Mouse (Mus musculus): ENCODE results near the gene Slc7a15. TPM values are rescaled to one million over a fixed set of nuclear protein-coding genes. Genes with fewer than 3 reads are reported as not detected.
"Not testable (repeated sequence)": the region's sequence is repeated elsewhere in the genome, so short reads cannot be mapped to it uniquely, and the experiment has no call there.

The Slc7a15 gene
- polyA plus RNA-seq, 1 experiment from 2014 or later = not detected

GRCm38 (mm10) chr12:8629537-8629936 lies 30.7 kb upstream of the Slc7a15 start:
- Histone ChIP-seq H3K9ac (no peak overlapping the region), H3K4me2 (no peak overlapping the region), H3K9me3 (replicated peaks) (no peaks in the 10 kb centered on the region), H3K36me3 (no peaks in the 10 kb centered on the region), H3K27ac (no peak overlapping the region), H3K27me3 (no peaks in the 10 kb centered on the region), H3K4me1 (replicated peaks) (no peaks in the 10 kb centered on the region), H3K4me3 (no peak overlapping the region)
- no peak for ATAC-seq (replicated peaks; ENCODE audit: insufficient number of reproducible peaks, insufficient read depth, low FRiP score, low read depth)
- 95% methylated on average over 6 of the region's 6 CpGs for WGBS

DNA sequence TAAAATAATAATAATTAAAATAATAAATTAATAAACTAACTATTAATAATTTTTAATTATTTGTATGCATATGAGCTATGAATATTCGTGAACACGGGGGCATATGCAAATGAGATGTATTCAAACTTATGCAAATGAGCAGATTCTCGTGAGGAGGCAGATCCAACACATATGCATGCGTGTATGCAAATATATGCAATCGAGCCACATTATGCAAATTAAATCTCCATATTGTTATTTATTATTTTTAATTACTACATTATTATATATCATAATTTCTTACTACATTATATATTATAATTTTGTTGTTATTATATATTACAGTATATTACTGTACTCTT lies 21.8 kb upstream of the Slc7a15 start:
- Histone ChIP-seq H3K27me3 (no peaks in the 10 kb centered on the region), H3K36me3 (no peaks in the 10 kb centered on the region; the same call in 1 of the 2 replicates), H3K9me3 (replicated peaks) (no peaks in the 10 kb centered on the region), H3K27ac (no peak overlapping the region), H3K4me1 (replicated peaks) (no peaks in the 10 kb centered on the region), H3K9ac (no peak overlapping the region), H3K4me3 (no peak overlapping the region), H3K4me2 (no peak overlapping the region)
- WGBS = 95% methylated on average over 5 of the region's 5 CpGs
- no peak for ATAC-seq (replicated peaks; ENCODE audit: insufficient number of reproducible peaks, insufficient read depth, low FRiP score, low read depth)

GRCm38 (mm10) chr12:8619827-8620677 lies 21.2 kb upstream of the Slc7a15 start:
- 91% methylated on average over 9 of the region's 9 CpGs for WGBS

GRCm38 (mm10) chr12:8618271-8618670 lies 19.4 kb upstream of the Slc7a15 start:
- Histone ChIP-seq H3K4me1 (replicated peaks) (no peaks in the 10 kb centered on the region), H3K27ac (no peak overlapping the region), H3K4me3 (no peak overlapping the region)

More at GRCm38 (mm10) chr12:8619827-8620677, 21.2 kb upstream of the Slc7a15 start:
- ATAC-seq (replicated peaks; ENCODE audit: insufficient number of reproducible peaks, insufficient read depth, low FRiP score, low read depth) = no peak
- Histone ChIP-seq H3K4me1 (replicated peaks) (no peaks in the 10 kb centered on the region), H3K36me3 (no peaks in the 10 kb centered on the region; the same call in 1 of the 2 replicates), H3K27ac (no peak overlapping the region), H3K9me3 (replicated peaks) (no peaks in the 10 kb centered on the region), H3K4me2 (no peak overlapping the region), H3K27me3 (no peaks in the 10 kb centered on the region), H3K9ac (no peak overlapping the region), H3K4me3 (no peak overlapping the region)

DNA sequence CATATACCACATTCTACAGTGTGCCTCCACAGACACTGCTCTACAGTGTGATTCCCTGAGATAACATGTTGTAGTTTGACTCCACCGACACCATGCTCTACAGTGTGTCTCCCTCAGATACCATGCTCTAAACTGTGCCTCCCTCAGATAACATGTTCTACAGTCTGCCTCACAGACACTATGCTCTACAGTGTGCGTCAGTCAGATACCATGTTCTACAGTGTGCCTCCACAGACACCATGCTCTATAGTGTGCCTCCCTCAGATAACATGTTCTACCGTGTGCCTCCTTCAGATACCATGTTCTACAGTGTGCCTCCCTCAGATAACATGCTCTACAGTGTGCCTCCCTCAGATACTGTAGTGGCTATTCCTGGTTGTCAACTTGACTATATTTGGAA lies 10.2 kb upstream of the Slc7a15 start:
- H3K4me1 ChIP-seq (replicated peaks) = no peaks in the 10 kb centered on the region
- H3K9ac ChIP-seq = no peak overlapping the region
- WGBS = 68% methylated on average over 3 of the region's 3 CpGs
- no peak for ATAC-seq (replicated peaks; ENCODE audit: insufficient number of reproducible peaks, insufficient read depth, low FRiP score, low read depth)
- no peak overlapping the region for H3K4me2 ChIP-seq
- no peaks in the 10 kb centered on the region for H3K27me3 ChIP-seq
- no peaks in the 10 kb centered on the region for H3K9me3 ChIP-seq (replicated peaks)
- H3K36me3 ChIP-seq = no peaks in the 10 kb centered on the region
- no peak overlapping the region for H3K27ac ChIP-seq
- H3K4me3 ChIP-seq = no peak overlapping the region

More at GRCm38 (mm10) chr12:8618271-8618670, 19.4 kb upstream of the Slc7a15 start:
- H3K36me3 ChIP-seq = no peaks in the 10 kb centered on the region; the same call in 1 of the 2 replicates
- no peaks in the 10 kb centered on the region for H3K9me3 ChIP-seq (replicated peaks)
- no peaks in the 10 kb centered on the region for H3K27me3 ChIP-seq
- no peak overlapping the region for H3K9ac ChIP-seq
- H3K4me2 ChIP-seq = no peak overlapping the region
- 86% methylated on average over 3 of the region's 3 CpGs for WGBS
- no peak for ATAC-seq (replicated peaks; ENCODE audit: insufficient number of reproducible peaks, insufficient read depth, low FRiP score, low read depth)

- Histone ChIP-seq H3K4me3 (no peak overlapping the region), H3K27ac (no peak overlapping the region), H3K36me3 (no peaks in the 10 kb centered on the region), H3K4me2 (no peak overlapping the region), H3K9ac (no peak overlapping the region), H3K27me3 (no peaks in the 10 kb centered on the region), H3K9me3 (replicated peaks) (no peaks in the 10 kb centered on the region; the same call in 1 of the 2 replicates), H3K4me1 (replicated peaks) (no peaks in the 10 kb centered on the region)
- no peak for ATAC-seq (replicated peaks; ENCODE audit: insufficient number of reproducible peaks, insufficient read depth, low FRiP score, low read depth)
- WGBS = 90% methylated on average over 7 of the region's 7 CpGs
Observed at GRCm38 (mm10) chr12:8595611-8596010, 3.3 kb downstream of the Slc7a15 start.

- not testable (repeated sequence) for H3K4me1 ChIP-seq (replicated peaks); H3K9ac ChIP-seq; H3K9me3 ChIP-seq (replicated peaks); H3K4me2 ChIP-seq; H3K27ac ChIP-seq; ATAC-seq (replicated peaks; ENCODE audit: insufficient number of reproducible peaks, insufficient read depth, low FRiP score, low read depth); H3K36me3 ChIP-seq; H3K27me3 ChIP-seq; H3K4me3 ChIP-seq
- WGBS = 97% methylated on average over 2 of the region's 2 CpGs
Observed at GRCm38 (mm10) chr12:8591326-8591725, 7.5 kb downstream of the Slc7a15 start.

- Histone ChIP-seq H3K9ac (no peak overlapping the region), H3K4me3 (no peak overlapping the region), H3K27ac (no peak overlapping the region), H3K36me3 (no peaks in the 10 kb centered on the region), H3K27me3 (no peaks in the 10 kb centered on the region), H3K4me1 (replicated peaks) (no peaks in the 10 kb centered on the region), H3K4me2 (peak overlapping the region; percentile 29; the same call in 1 of the 2 replicates), H3K9me3 (replicated peaks) (no peaks in the 10 kb centered on the region)
- WGBS = 73% methylated on average over 11 of the region's 11 CpGs
- no peak for ATAC-seq (replicated peaks; ENCODE audit: insufficient number of reproducible peaks, insufficient read depth, low FRiP score, low read depth)
Observed at GRCm38 (mm10) chr12:8573405-8573804, 25.5 kb downstream of the Slc7a15 start.

GRCm38 (mm10) chr12:8571903-8572341 lies 26.9 kb downstream of the Slc7a15 start:
- not testable (repeated sequence) for ATAC-seq (replicated peaks; ENCODE audit: insufficient number of reproducible peaks, insufficient read depth, low FRiP score, low read depth); H3K27ac ChIP-seq; H3K36me3 ChIP-seq; H3K4me1 ChIP-seq (replicated peaks); H3K9me3 ChIP-seq (replicated peaks); H3K27me3 ChIP-seq; H3K9ac ChIP-seq
- peak overlapping the region; percentile 14; the same call in 1 of the 2 replicates for H3K4me3 ChIP-seq
- H3K4me2 ChIP-seq = peak overlapping the region; percentile 41
- WGBS = 33% methylated on average over 12 of the region's 12 CpGs

DNA sequence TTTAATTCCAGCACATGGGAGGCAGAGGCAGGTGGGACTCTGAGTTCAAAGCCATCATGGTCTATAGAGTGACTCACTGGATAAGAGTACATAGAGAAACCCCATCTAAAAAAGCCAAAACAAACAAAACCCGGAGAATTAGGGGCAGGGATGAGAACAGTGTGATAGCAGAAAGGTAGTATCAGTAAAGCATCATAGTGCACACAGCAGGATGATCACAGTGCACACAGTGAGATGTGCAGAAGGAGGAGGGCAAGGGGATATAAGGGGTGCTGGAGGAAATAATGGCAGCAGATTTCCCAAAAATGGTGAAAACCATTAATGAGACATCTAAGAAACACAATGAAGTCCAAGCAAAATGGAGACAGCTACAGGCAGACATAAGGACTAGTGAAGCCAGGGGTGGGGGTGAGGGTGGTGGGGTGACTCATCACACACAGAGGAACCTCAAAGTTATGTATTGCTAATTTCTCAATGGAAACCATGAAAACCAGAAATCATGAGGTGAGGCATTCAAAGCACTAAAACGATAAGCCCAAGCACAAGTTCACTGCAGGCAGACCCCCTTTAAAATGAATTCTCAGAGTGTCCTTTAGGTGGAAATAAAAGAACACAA lies 27.5 kb downstream of the Slc7a15 start:
- not testable (repeated sequence) for ATAC-seq (replicated peaks; ENCODE audit: insufficient number of reproducible peaks, insufficient read depth, low FRiP score, low read depth); H3K9ac ChIP-seq; H3K4me1 ChIP-seq (replicated peaks); H3K4me3 ChIP-seq; H3K27ac ChIP-seq; H3K27me3 ChIP-seq; H3K36me3 ChIP-seq; H3K9me3 ChIP-seq (replicated peaks)
- 0 out of 2 replicates have a peak overlapping the region, but pooled peaks have one; percentile 41 for H3K4me2 ChIP-seq
- WGBS = 72% methylated on average over 2 of the region's 2 CpGs

DNA sequence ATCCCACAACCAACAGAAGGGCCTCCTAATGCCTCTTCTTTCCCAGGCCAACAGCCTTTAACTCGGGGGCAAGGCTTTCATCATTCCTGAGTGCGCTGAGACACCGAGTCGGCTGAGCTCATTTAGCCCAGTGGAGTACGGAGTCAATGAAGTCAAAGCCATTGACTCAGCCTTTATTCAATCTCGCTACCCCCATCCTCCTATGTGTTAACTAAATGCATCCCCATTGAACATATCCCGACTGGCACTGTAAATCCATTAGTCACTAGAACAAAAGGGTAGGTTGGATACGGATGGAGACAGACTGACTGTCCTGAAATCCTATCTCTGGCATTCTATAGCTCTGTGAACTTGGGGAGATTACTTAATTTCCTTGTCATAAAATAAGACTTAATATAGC lies 36.7 kb downstream of the Slc7a15 start:
- H3K9ac ChIP-seq; H3K4me3 ChIP-seq; H3K4me1 ChIP-seq (replicated peaks); ATAC-seq (replicated peaks; ENCODE audit: insufficient number of reproducible peaks, insufficient read depth, low FRiP score, low read depth); H3K27ac ChIP-seq; H3K9me3 ChIP-seq (replicated peaks); H3K36me3 ChIP-seq; H3K27me3 ChIP-seq; H3K4me2 ChIP-seq: not testable (repeated sequence)
- 85% methylated on average over 8 of the region's 8 CpGs for WGBS

Measured in heart, embryonic 15.5 days (tissue).